Mouse (Mus musculus): ENCODE measurements around the gene Ephb2.

GRCm38 (mm10) chr4:136838026-136838425 is 2.2 kb upstream of the Ephb2 start:
- no peak for TF ChIP-seq EP300 (IDR thresholded peaks at IDR 0.05; ENCODE audit: low read depth)
- no peak for TF ChIP-seq CTCF (IDR thresholded peaks at IDR 0.05; ENCODE audit: low read depth)
